Mouse (Mus musculus) thymus, adult 2 months (tissue): Measurements from ENCODE around the gene Plxnb3. TPM values are rescaled to one million over a fixed set of nuclear protein-coding genes. Genes with fewer than 3 reads are reported as not detected.

Source experiments
- DNase-seq: peaks from one replicate; pipeline ENCODE4 v3.0.0; 2021
- H3K27ac ChIP-seq: fragments of 200-500 bp; 2 replicates; pipeline ENCODE4 v1.5.1; 2012; ENCODE audit warnings: low read length, control low read depth; ENCODE audit not compliant: control insufficient read depth, insufficient read depth
- H3K27me3 ChIP-seq: fragments of 200-500 bp; 2 replicates; pipeline ENCODE4 v1.6.1; 2012; ENCODE audit warnings: mild to moderate bottlenecking, low read length, moderate library complexity, mixed read lengths; ENCODE audit not compliant: control insufficient read depth, insufficient read depth
- H3K36me3 ChIP-seq: fragments of 200-500 bp; 2 replicates; pipeline ENCODE4 v1.6.1; 2012; ENCODE audit warnings: mild to moderate bottlenecking, low read length, moderate library complexity; ENCODE audit not compliant: control insufficient read depth, insufficient read depth
- H3K4me1 ChIP-seq: fragments of 200-500 bp; replicated peaks from 2 replicates; pipeline ENCODE4 v1.6.1; 2012; ENCODE audit warnings: low read length; ENCODE audit not compliant: control insufficient read depth, insufficient read depth
- H3K4me3 ChIP-seq: fragments of 200-500 bp; 2 replicates; pipeline ENCODE4 v1.5.1; 2012; ENCODE audit warnings: mild to moderate bottlenecking, low read length, control low read depth, moderate library complexity; ENCODE audit not compliant: control insufficient read depth, insufficient read depth
- CTCF ChIP-seq: fragments of 200-500 bp; IDR thresholded peaks from 2 replicates; pipeline ENCODE4 v1.5.1; 2012; ENCODE audit warnings: mild to moderate bottlenecking, control low read depth, low read length, moderate library complexity, borderline replicate concordance; ENCODE audit not compliant: control insufficient read depth, poor library complexity, insufficient read depth; ENCODE audit errors: extremely low read depth
- POLR2A ChIP-seq: fragments of 200-500 bp; IDR thresholded peaks from 2 replicates; pipeline ENCODE4 v1.6.1; 2012; ENCODE audit warnings: mild to moderate bottlenecking, low read length, control low read depth, moderate library complexity; ENCODE audit not compliant: control insufficient read depth, poor library complexity, insufficient read depth; ENCODE audit errors: extremely low read depth
- WGBS: fragments of 180-500 bp; shearing (Covaris S2); methylation state at CpG from one replicate; pipeline ENCODE4 v1.1.7; 2018; 5-methylcytosine and 5-hydroxymethylcytosine counted together
- polyA plus RNA-seq: library from polyadenylated mRNA; depleted of rRNA; stranded (reverse); fragments of >200 nt; gene quantifications from 2 replicates; pipeline ENCODE4 v1.2.3, GENCODE M21; 2012; rRNA removed

Plxnb3 gene
- polyA plus RNA-seq, 1 experiment = 0.86 TPM

GRCm38 (mm10) chrX:73816596-73817314 is 59.9 kb downstream of the Plxnb3 start:
- Histone ChIP-seq H3K36me3 (no peaks in the 10 kb centered on the region), H3K4me3 (no peak overlapping the region), H3K4me1 (peaks cover 10% of the 10 kb centered on the region), H3K27ac (peak overlapping the region; percentile 79; the same call in 1 of the 2 replicates), H3K27me3 (no peaks in the 10 kb centered on the region)
- WGBS = 5% methylated on average over 3 of the region's 3 CpGs
- TF ChIP-seq CTCF = no peak
- TF ChIP-seq POLR2A = no peak
- DNase-seq = no peak

Other genes with a start within 250 kb of the Plxnb3 start
- 1.1 and 1.2 TPM in 2 replicates for gene Dusp9, start 117.7 kb upstream of the Plxnb3 start, polyA plus RNA-seq
- gene Pnck, start 97.0 kb upstream of the Plxnb3 start, polyA plus RNA-seq = 6.4 and 6.9 TPM in 2 replicates
- 38.1 and 44.5 TPM in 2 replicates for gene Slc6a8, start 83.9 kb upstream of the Plxnb3 start, polyA plus RNA-seq
- gene Bcap31, start 40.9 kb upstream of the Plxnb3 start, polyA plus RNA-seq = 45.8 and 54.4 TPM in 2 replicates
- 73.8 and 76.3 TPM in 2 replicates for gene Abcd1, start 40.5 kb upstream of the Plxnb3 start, polyA plus RNA-seq
- gene Srpk3, start 17.3 kb downstream of the Plxnb3 start, polyA plus RNA-seq = 4.9 and 5.4 TPM in 2 replicates
- 327 and 378 TPM in 2 replicates for gene Idh3g, start 29.8 kb downstream of the Plxnb3 start, polyA plus RNA-seq
- gene Ssr4, start 29.9 kb downstream of the Plxnb3 start, polyA plus RNA-seq = 189 and 216 TPM in 2 replicates
- gene Pdzd4, start 67.9 kb downstream of the Plxnb3 start, polyA plus RNA-seq = 6.2 and 7.3 TPM in 2 replicates
- 0.06 and 0.26 TPM in 2 replicates for gene Avpr2, start 135.0 kb downstream of the Plxnb3 start, polyA plus RNA-seq
- gene L1cam, start 139.0 kb downstream of the Plxnb3 start, polyA plus RNA-seq = 7.1 and 7.5 TPM in 2 replicates
- gene Arhgap4, start 164.8 kb downstream of the Plxnb3 start, polyA plus RNA-seq = 574 and 583 TPM in 2 replicates
- 82.0 and 102 TPM in 2 replicates for gene Naa10, start 164.9 kb downstream of the Plxnb3 start, polyA plus RNA-seq
- gene Renbp, start 173.8 kb downstream of the Plxnb3 start, polyA plus RNA-seq = 13.7 and 16.1 TPM in 2 replicates
- 193 and 271 TPM in 2 replicates for gene Hcfc1, start 209.3 kb downstream of the Plxnb3 start, polyA plus RNA-seq